ENCODE assay signal across 9 mouse cellular contexts in the genomic region with DNA sequence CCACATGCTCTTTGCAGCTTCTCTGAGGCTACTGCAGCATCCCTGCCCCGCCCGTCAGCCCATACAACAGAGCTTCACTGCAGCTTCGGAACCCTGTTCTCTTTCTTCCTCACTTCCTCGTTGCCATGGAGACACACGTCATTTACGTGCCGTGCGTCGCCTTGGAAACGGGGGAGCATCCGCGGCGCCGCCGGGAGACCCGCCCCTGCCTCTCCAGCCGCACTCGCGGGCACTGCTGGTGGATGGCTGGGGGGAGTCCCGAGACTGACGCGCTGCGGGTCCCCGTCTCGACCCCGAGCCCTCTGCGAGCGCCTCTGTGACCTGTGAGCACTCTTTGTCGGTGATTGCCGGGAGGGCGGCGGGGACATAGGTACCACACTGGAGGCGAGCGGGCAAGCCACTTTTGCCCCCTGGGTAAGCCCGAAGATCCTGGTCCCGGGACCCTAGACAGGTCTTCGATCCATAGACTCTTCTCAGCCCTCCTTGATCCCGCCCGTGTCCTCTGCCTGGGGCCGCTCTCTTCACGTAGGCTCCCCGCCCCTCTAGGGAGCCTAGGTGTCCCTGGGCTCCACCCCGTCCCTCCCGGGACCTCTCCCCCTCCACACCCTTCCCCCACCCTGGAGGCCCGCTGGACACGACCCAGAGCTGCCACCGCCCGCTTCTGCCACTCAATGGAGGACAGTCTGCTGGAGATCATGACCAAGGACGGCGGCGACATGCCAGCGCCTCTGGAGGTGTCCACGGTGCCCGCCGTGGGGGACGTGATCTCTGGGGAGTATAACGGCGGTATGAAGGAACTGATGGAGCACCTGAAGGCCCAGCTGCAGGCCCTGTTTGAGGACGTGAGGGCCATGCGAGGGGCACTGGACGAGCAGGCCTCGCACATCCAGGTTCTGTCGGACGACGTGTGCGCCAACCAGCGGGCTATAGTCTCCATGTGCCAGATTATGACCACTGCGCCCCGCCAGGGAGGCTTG. TPM values are rescaled to one million over a fixed set of nuclear protein-coding genes. Genes with fewer than 3 reads are reported as not detected.
DNase-seq lines count a peak whose midpoint lies in the region; ATAC-seq and TF ChIP-seq lines count a peak whose summit lies in the region.
"Had no signal": no experiment of that assay in that cellular context is flagged by ENCODE, and none has a peak within 500 bp of the region (broad histone marks: within the 10 kb centered on the region; RNA-seq: fewer than 3 reads in every experiment).

No protein-coding gene starts in this region.

- DNase-seq in gastrocnemius, postnatal 4 days (ENCODE audit: low spot score in 2 of 2), result peak; percentile 24 to 48
- no peak for DNase-seq in gastrocnemius, postnatal 36 days
- peak; percentile 91 for DNase-seq in embryonic facial prominence, embryonic 10.5 days (ENCODE audit: low spot score)

- ATAC-seq in heart, embryonic 14.5 days (ENCODE audit: insufficient number of reproducible peaks, insufficient read depth, low FRiP score, low read depth), result peak; percentile 57; the same call in 1 of the 2 replicates
- peak; percentile 81 for ATAC-seq in kidney, embryonic 16.5 days (ENCODE audit: low FRiP score, low TSS enrichment)
- peak; percentile 47; the same call in 1 of the 2 replicates for ATAC-seq in limb, embryonic 15.5 days (ENCODE audit: insufficient number of reproducible peaks, low FRiP score, low TSS enrichment, low read depth)
- ATAC-seq in stomach, embryonic 16.5 days (ENCODE audit: insufficient read depth, low FRiP score), result peak; percentile 74

- peak overlapping the region; percentile 66 for H3K4me3 ChIP-seq in embryonic facial prominence, embryonic 10.5 days
- peak overlapping the region; percentile 48 to 51 for H3K4me3 ChIP-seq in heart, embryonic 14.5 days (ENCODE audit: control insufficient read depth in 1 of 2, insufficient read depth in 1 of 2, low read depth in 1 of 2, low read length in 2 of 2)
- H3K4me3 ChIP-seq in kidney, embryonic 16.5 days (ENCODE audit: low read length), result peak overlapping the region; percentile 49
- peak overlapping the region; percentile 44 for H3K4me3 ChIP-seq in limb, embryonic 15.5 days
- no peak overlapping the region for H3K4me3 ChIP-seq in myocyte
- H3K4me3 ChIP-seq in stomach, embryonic 16.5 days (replicated peaks; ENCODE audit: low read length), result peak overlapping the region; percentile 40

- no peaks in the 10 kb centered on the region for H3K36me3 ChIP-seq in embryonic facial prominence, embryonic 10.5 days (replicated peaks)
- H3K36me3 ChIP-seq in heart, embryonic 14.5 days (ENCODE audit: control insufficient read depth, insufficient read depth, low read length), result no peaks in the 10 kb centered on the region
- no peaks in the 10 kb centered on the region for H3K36me3 ChIP-seq in kidney, embryonic 16.5 days (ENCODE audit: insufficient read depth, low read length)
- H3K36me3 ChIP-seq in limb, embryonic 15.5 days, result no peaks in the 10 kb centered on the region
- no peaks in the 10 kb centered on the region for H3K36me3 ChIP-seq in myocyte (ENCODE audit: control insufficient read depth, insufficient read depth)
- H3K36me3 ChIP-seq in stomach, embryonic 16.5 days (ENCODE audit: control insufficient read depth, insufficient read depth, low read length), result no peaks in the 10 kb centered on the region
- H3K36me3 ChIP-seq: G1E had no signal

- H3K27ac ChIP-seq in embryonic facial prominence, embryonic 10.5 days (replicated peaks), result peak overlapping the region; percentile 73
- H3K27ac ChIP-seq in heart, embryonic 14.5 days (replicated peaks in 1 of 2; ENCODE audit: control insufficient read depth in 1 of 2, insufficient read depth in 1 of 2, low read depth in 2 of 2, low read length in 2 of 2), result no peak overlapping the region
- H3K27ac ChIP-seq in kidney, embryonic 16.5 days (ENCODE audit: low read length), result no peak overlapping the region
- no peak overlapping the region for H3K27ac ChIP-seq in limb, embryonic 15.5 days
- H3K27ac ChIP-seq in stomach, embryonic 16.5 days (ENCODE audit: low read length), result no peak overlapping the region

- no peak for TF ChIP-seq POLR2A in myocyte (IDR thresholded peaks at IDR 0.05; ENCODE audit: insufficient read length, low read depth)

- H3K27me3 ChIP-seq in embryonic facial prominence, embryonic 10.5 days (replicated peaks; ENCODE audit: low read depth, poor library complexity, severe bottlenecking), result peaks cover 87% of the 10 kb centered on the region
- H3K27me3 ChIP-seq in heart, embryonic 14.5 days (ENCODE audit: control insufficient read depth, insufficient read depth, low read length), result peaks cover 60% of the 10 kb centered on the region
- H3K27me3 ChIP-seq in kidney, embryonic 16.5 days (ENCODE audit: insufficient read depth, low read length), result peaks cover 57% of the 10 kb centered on the region
- H3K27me3 ChIP-seq in limb, embryonic 15.5 days, result peaks cover 74% of the 10 kb centered on the region
- peaks cover 70% of the 10 kb centered on the region for H3K27me3 ChIP-seq in myocyte (ENCODE audit: control insufficient read depth, insufficient read depth, insufficient read length)
- peaks cover 68% of the 10 kb centered on the region for H3K27me3 ChIP-seq in stomach, embryonic 16.5 days (ENCODE audit: control insufficient read depth, insufficient read depth, low read length)

- H3K79me2 ChIP-seq in myocyte (ENCODE audit: control insufficient read depth, insufficient read depth), result no peaks in the 10 kb centered on the region

- H3K4me2 ChIP-seq in heart, embryonic 14.5 days (ENCODE audit: low read length), result peak overlapping the region; percentile 92
- H3K4me2 ChIP-seq in kidney, embryonic 16.5 days (replicated peaks; ENCODE audit: low read depth, low read length), result peak overlapping the region; percentile 75
- peak overlapping the region; percentile 81 for H3K4me2 ChIP-seq in limb, embryonic 15.5 days
- peak overlapping the region; percentile 49 for H3K4me2 ChIP-seq in myocyte (ENCODE audit: low read depth)
- H3K4me2 ChIP-seq in stomach, embryonic 16.5 days (ENCODE audit: low read depth, low read length), result peak overlapping the region; percentile 59

- peak overlapping the region; percentile 52 for H3K9ac ChIP-seq in heart, embryonic 14.5 days (ENCODE audit: low read length)
- H3K9ac ChIP-seq in kidney, embryonic 16.5 days (replicated peaks; ENCODE audit: low read length), result peak overlapping the region; percentile 35; the same call in 1 of the 2 replicates
- H3K9ac ChIP-seq in limb, embryonic 15.5 days, result 0 out of 2 replicates have a peak overlapping the region, but pooled peaks have one; percentile 4
- H3K9ac ChIP-seq in stomach, embryonic 16.5 days (ENCODE audit: low read length), result peak overlapping the region; percentile 23; the same call in 1 of the 2 replicates

- intact Hi-C loops in gastrocnemius, postnatal 36 days (cut with DNase I), result no loop called here

- no peaks in the 10 kb centered on the region for H3K9me3 ChIP-seq in embryonic facial prominence, embryonic 10.5 days
- H3K9me3 ChIP-seq in heart, embryonic 14.5 days (ENCODE audit: control insufficient read depth, low read length), result no peaks in the 10 kb centered on the region
- H3K9me3 ChIP-seq in kidney, embryonic 16.5 days (ENCODE audit: low read length), result no peaks in the 10 kb centered on the region
- no peaks in the 10 kb centered on the region for H3K9me3 ChIP-seq in limb, embryonic 15.5 days
- no peaks in the 10 kb centered on the region for H3K9me3 ChIP-seq in stomach, embryonic 16.5 days (replicated peaks; ENCODE audit: control insufficient read depth, low read length)
- H3K9me3 ChIP-seq: G1E had no signal

- 1% methylated on average over 69 of the region's 69 CpGs for WGBS in embryonic facial prominence, embryonic 10.5 days
- WGBS in heart, embryonic 14.5 days, result 1% methylated on average over 69 of the region's 69 CpGs
- 2% methylated on average over 69 of the region's 69 CpGs for WGBS in kidney, embryonic 16.5 days
- WGBS in limb, embryonic 15.5 days, result 1% methylated on average over 69 of the region's 69 CpGs
- WGBS in stomach, embryonic 16.5 days, result 2% methylated on average over 68 of the region's 69 CpGs

- H3K4me1 ChIP-seq in embryonic facial prominence, embryonic 10.5 days, result peaks cover 28% of the 10 kb centered on the region
- peaks cover 0 to 7% of the 10 kb centered on the region in 2 experiments for H3K4me1 ChIP-seq in heart, embryonic 14.5 days (ENCODE audit: control insufficient read depth in 2 of 2, insufficient read depth in 2 of 2, low read length in 2 of 2)
- H3K4me1 ChIP-seq in kidney, embryonic 16.5 days (ENCODE audit: insufficient read depth, low read length), result peaks cover 21% of the 10 kb centered on the region
- H3K4me1 ChIP-seq in limb, embryonic 15.5 days, result peaks cover 14% of the 10 kb centered on the region
- peaks cover 12% of the 10 kb centered on the region for H3K4me1 ChIP-seq in stomach, embryonic 16.5 days (ENCODE audit: control insufficient read depth, insufficient read depth, low read length)

- no peak overlapping the region for H3ac ChIP-seq in myocyte (ENCODE audit: control insufficient read depth, insufficient read length)

RNA-seq across cellular contexts. Expression of a gene that starts 1.0 kb away (rescaled TPM):
- total RNA-seq in gastrocnemius, postnatal 4 days (2021), result not detected
- total RNA-seq in gastrocnemius, postnatal 36 days (2021), result not detected
- 2.1 and 2.5 TPM in 2 replicates for polyA plus RNA-seq in embryonic facial prominence, embryonic 10.5 days (2016; fragmentation: Nextera tagmentation; extraction: Ambion mirVana)
- 1.1 and 1.3 TPM in 2 replicates for polyA plus RNA-seq in heart, embryonic 14.5 days (2014; fragmentation: Nextera tagmentation; extraction: Ambion mirVana)
- polyA plus RNA-seq in kidney, embryonic 16.5 days (2015; fragmentation: Nextera tagmentation; extraction: Ambion mirVana), result 1.8 and 2.1 TPM in 2 replicates
- polyA plus RNA-seq in limb, embryonic 15.5 days (2015; fragmentation: Nextera tagmentation; extraction: Ambion mirVana), result 0.20 and 0.40 TPM in 2 replicates
- polyA plus RNA-seq in myocyte (2012; fragmentation: generic; extraction: Trizol), result 0.05 TPM
- polyA plus RNA-seq in stomach, embryonic 16.5 days (2015; fragmentation: Nextera tagmentation; extraction: Ambion mirVana), result 1.7 and 1.9 TPM in 2 replicates
- total RNA-seq: G1E had no signal
- polyA plus RNA-seq: G1E had no signal

RNA-seq across cellular contexts. Expression of a gene that starts 2.5 kb away (rescaled TPM):
- total RNA-seq in gastrocnemius, postnatal 4 days (2021), result 100 to 1,000 TPM; 148 to 174 TPM
- 100 to 1,000 TPM; 107 to 122 TPM for total RNA-seq in gastrocnemius, postnatal 36 days (2021)
- polyA plus RNA-seq in embryonic facial prominence, embryonic 10.5 days (2016; fragmentation: Nextera tagmentation; extraction: Ambion mirVana), result 38.0 and 43.2 TPM in 2 replicates
- 109 and 111 TPM in 2 replicates for polyA plus RNA-seq in heart, embryonic 14.5 days (2014; fragmentation: Nextera tagmentation; extraction: Ambion mirVana)
- polyA plus RNA-seq in kidney, embryonic 16.5 days (2015; fragmentation: Nextera tagmentation; extraction: Ambion mirVana), result 59.6 and 60.2 TPM in 2 replicates
- 46.7 and 56.3 TPM in 2 replicates for polyA plus RNA-seq in limb, embryonic 15.5 days (2015; fragmentation: Nextera tagmentation; extraction: Ambion mirVana)
- 50.3 TPM for polyA plus RNA-seq in myocyte (2012; fragmentation: generic; extraction: Trizol)
- polyA plus RNA-seq in stomach, embryonic 16.5 days (2015; fragmentation: Nextera tagmentation; extraction: Ambion mirVana), result 45.8 and 46.4 TPM in 2 replicates

RNA-seq across cellular contexts. Expression of a gene that starts 27.4 kb away (rescaled TPM):
- not detected for total RNA-seq in gastrocnemius, postnatal 4 days (2021)
- total RNA-seq in gastrocnemius, postnatal 36 days (2021), result not detected
- not detected in 2 replicates for polyA plus RNA-seq in embryonic facial prominence, embryonic 10.5 days (2016; fragmentation: Nextera tagmentation; extraction: Ambion mirVana)
- polyA plus RNA-seq in heart, embryonic 14.5 days (2014; fragmentation: Nextera tagmentation; extraction: Ambion mirVana), result not detected in 2 replicates
- polyA plus RNA-seq in kidney, embryonic 16.5 days (2015; fragmentation: Nextera tagmentation; extraction: Ambion mirVana), result not detected in 2 replicates
- not detected in 2 replicates for polyA plus RNA-seq in limb, embryonic 15.5 days (2015; fragmentation: Nextera tagmentation; extraction: Ambion mirVana)
- not detected for polyA plus RNA-seq in myocyte (2012; fragmentation: generic; extraction: Trizol)
- not detected in 2 replicates for polyA plus RNA-seq in stomach, embryonic 16.5 days (2015; fragmentation: Nextera tagmentation; extraction: Ambion mirVana)
- total RNA-seq: G1E had no signal
- polyA plus RNA-seq: G1E had no signal

RNA-seq across cellular contexts. Expression of a gene that starts 52.8 kb away (rescaled TPM):
- not detected for total RNA-seq in gastrocnemius, postnatal 4 days (2021)
- total RNA-seq in gastrocnemius, postnatal 36 days (2021), result not detected
- not detected in 2 replicates for polyA plus RNA-seq in embryonic facial prominence, embryonic 10.5 days (2016; fragmentation: Nextera tagmentation; extraction: Ambion mirVana)
- not detected in 2 replicates for polyA plus RNA-seq in heart, embryonic 14.5 days (2014; fragmentation: Nextera tagmentation; extraction: Ambion mirVana)
- polyA plus RNA-seq in kidney, embryonic 16.5 days (2015; fragmentation: Nextera tagmentation; extraction: Ambion mirVana), result not detected in 2 replicates
- not detected in 2 replicates for polyA plus RNA-seq in limb, embryonic 15.5 days (2015; fragmentation: Nextera tagmentation; extraction: Ambion mirVana)
- not detected for polyA plus RNA-seq in myocyte (2012; fragmentation: generic; extraction: Trizol)
- polyA plus RNA-seq in stomach, embryonic 16.5 days (2015; fragmentation: Nextera tagmentation; extraction: Ambion mirVana), result not detected in 2 replicates
- polyA plus RNA-seq: G1E had no signal

RNA-seq across cellular contexts. Expression of a gene that starts 52.9 kb away (rescaled TPM):
- total RNA-seq in gastrocnemius, postnatal 4 days (2021), result not detected
- not detected for total RNA-seq in gastrocnemius, postnatal 36 days (2021)
- polyA plus RNA-seq in embryonic facial prominence, embryonic 10.5 days (2016; fragmentation: Nextera tagmentation; extraction: Ambion mirVana), result not detected in 2 replicates
- not detected in 2 replicates for polyA plus RNA-seq in heart, embryonic 14.5 days (2014; fragmentation: Nextera tagmentation; extraction: Ambion mirVana)
- polyA plus RNA-seq in kidney, embryonic 16.5 days (2015; fragmentation: Nextera tagmentation; extraction: Ambion mirVana), result not detected in 2 replicates
- not detected in 2 replicates for polyA plus RNA-seq in limb, embryonic 15.5 days (2015; fragmentation: Nextera tagmentation; extraction: Ambion mirVana)
- polyA plus RNA-seq in myocyte (2012; fragmentation: generic; extraction: Trizol), result not detected
- polyA plus RNA-seq in stomach, embryonic 16.5 days (2015; fragmentation: Nextera tagmentation; extraction: Ambion mirVana), result not detected in 2 replicates
- total RNA-seq: G1E had no signal
- polyA plus RNA-seq: G1E had no signal

Comparison
In these comparisons a context has a peak if more than half of its experiments do, and no peak if none do; other contexts are left out.
1. DNase-seq: peak in gastrocnemius, postnatal 4 days (2 of 2) and embryonic facial prominence, embryonic 10.5 days (single experiment); none in gastrocnemius, postnatal 36 days (0 of 2).
2. Peak in every context shown above with its lines, with median percentiles within 50 percentile points of each other: ATAC-seq, H3K4me2 ChIP-seq and H3K9ac ChIP-seq.